Mouse (Mus musculus): ENCODE measurements around the gene Elovl5.

GRCm38 (mm10) chr9:77954981-77955380 is 37.8 kb downstream of the Elovl5 start:
- TF ChIP-seq CTCF (IDR thresholded peaks at IDR 0.05; ENCODE audit: low read depth, low read length), result no peak
- TF ChIP-seq POLR2AphosphoS5 (IDR thresholded peaks at IDR 0.05; ENCODE audit: insufficient replicate concordance, low read depth, low read length), result no peak
- no peak for TF ChIP-seq GATA1 (IDR thresholded peaks at IDR 0.05; ENCODE audit: borderline replicate concordance, low read length)
- no peak for TF ChIP-seq TAL1 (conservative IDR thresholded peaks at IDR 0.05; ENCODE audit: low read depth, low read length)
- TF ChIP-seq GATA2 (IDR thresholded peaks at IDR 0.05; ENCODE audit: borderline replicate concordance, low read depth, low read length), result no peak
